Mouse (Mus musculus): ENCODE measurements around the gene Zfp462. TPM values are rescaled to one million over a fixed set of nuclear protein-coding genes. Genes with fewer than 3 reads are reported as not detected.

Gene Zfp462
- polyA plus RNA-seq, 1 experiment from 2014 or later, result 16.3 TPM

DNA sequence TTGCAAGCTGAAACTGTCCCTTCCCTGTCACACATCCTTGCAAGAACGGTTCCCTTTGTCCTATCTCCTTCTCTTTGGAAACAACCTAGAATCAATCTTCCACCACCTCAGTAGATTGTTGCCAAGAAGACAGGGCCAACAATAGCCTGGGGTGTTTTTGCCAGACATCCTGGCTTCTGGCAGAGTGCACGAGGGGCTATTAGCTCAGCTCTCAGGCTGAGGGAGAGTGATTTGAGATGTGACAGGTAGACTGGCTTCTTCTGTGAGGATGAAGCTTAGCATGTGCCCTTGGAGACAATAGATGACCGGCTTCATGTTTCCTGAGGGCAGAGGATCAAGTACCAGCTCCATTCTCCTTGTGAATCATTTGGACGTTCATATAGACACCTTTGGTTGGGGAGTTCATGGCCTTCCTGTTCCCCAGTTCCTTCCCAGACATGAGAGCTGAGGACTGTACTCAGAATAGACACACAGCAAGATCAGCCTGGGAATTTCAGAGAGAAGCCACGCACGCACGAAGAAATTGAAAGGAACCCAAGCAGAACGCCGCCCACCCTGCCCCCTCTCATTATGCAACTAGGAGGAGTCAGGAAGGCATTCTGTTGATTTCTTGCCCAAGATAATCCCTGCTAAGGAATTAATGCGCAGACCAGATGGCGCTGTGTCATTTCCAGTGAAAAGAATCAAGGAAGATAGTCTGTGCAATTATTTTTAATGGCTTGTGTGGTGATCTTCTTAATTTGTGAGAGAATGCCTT, 132.5 kb downstream of the Zfp462 start:
- peak overlapping the region; percentile 82 for H3K27ac ChIP-seq
- peaks cover 25% of the 10 kb centered on the region for H3K4me1 ChIP-seq
- no peak overlapping the region for H3K4me3 ChIP-seq
- H3K36me3 ChIP-seq, result peaks cover 66% of the 10 kb centered on the region
- peak; percentile 57 for ATAC-seq (ENCODE audit: low FRiP score)
- no peak overlapping the region for H3K4me2 ChIP-seq (replicated peaks)
- H3K9ac ChIP-seq, result no peak overlapping the region
- WGBS, result 39% methylated on average over 11 of the region's 11 CpGs
- no peaks in the 10 kb centered on the region for H3K27me3 ChIP-seq
- H3K9me3 ChIP-seq (replicated peaks), result no peaks in the 10 kb centered on the region

- Histone ChIP-seq H3K36me3 (peaks cover 60% of the 10 kb centered on the region), H3K27ac (peak overlapping the region; percentile 82), H3K4me3 (no peak overlapping the region), H3K9ac (no peak overlapping the region), H3K4me2 (replicated peaks) (no peak overlapping the region), H3K9me3 (replicated peaks) (no peaks in the 10 kb centered on the region), H3K4me1 (peaks cover 25% of the 10 kb centered on the region), H3K27me3 (no peaks in the 10 kb centered on the region)
- ATAC-seq (ENCODE audit: low FRiP score), result peak; percentile 39; the same call in 1 of the 2 replicates
- 60% methylated on average over 16 of the region's 16 CpGs for WGBS
These were observed 133.3 kb downstream of the Zfp462 start for GRCm38 (mm10) chr4:55077902-55078716.

- WGBS, result 86% methylated on average over 9 of the region's 9 CpGs
- peak overlapping the region; percentile 48; the same call in 1 of the 2 replicates for H3K27ac ChIP-seq
These were observed 134.2 kb downstream of the Zfp462 start for GRCm38 (mm10) chr4:55079056-55079455.

DNA sequence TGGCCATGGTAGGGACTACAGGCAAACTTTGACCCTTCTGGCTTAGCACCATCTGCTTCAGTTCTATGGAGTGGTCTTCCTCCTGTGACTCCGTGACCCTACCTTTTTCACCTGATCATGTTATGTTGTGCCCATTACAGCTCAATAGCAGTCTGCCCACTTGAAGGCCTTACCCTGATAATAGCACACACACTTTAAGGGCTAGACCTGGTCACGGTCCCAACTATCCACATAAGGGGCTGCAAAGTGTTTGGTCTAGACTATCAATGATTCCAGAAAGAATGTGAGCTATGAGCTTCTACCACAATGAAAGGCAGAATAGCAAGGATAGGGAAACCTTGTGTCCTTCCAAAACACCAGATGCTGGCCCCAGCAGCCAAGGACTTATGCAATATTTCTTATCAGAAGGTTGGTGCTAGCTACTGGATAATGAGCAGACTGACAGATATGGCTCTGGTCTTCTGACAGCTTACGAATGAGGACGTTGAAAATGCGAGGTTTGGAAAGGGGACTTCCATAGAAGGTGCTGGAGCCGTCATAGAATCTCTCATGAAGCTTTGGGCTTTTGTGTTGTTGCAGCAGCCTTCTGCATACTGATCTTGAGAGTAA, 139.3 kb downstream of the Zfp462 start:
- H3K36me3 ChIP-seq, result peaks cover 36% of the 10 kb centered on the region
- 85% methylated on average over 6 of the region's 6 CpGs for WGBS
- H3K4me2 ChIP-seq (replicated peaks), result no peak overlapping the region
- H3K9ac ChIP-seq, result no peak overlapping the region
- no peak overlapping the region for H3K27ac ChIP-seq
- no peaks in the 10 kb centered on the region for H3K27me3 ChIP-seq
- H3K4me1 ChIP-seq, result peaks cover 4% of the 10 kb centered on the region; the same call in 1 of the 2 replicates
- no peak overlapping the region for H3K4me3 ChIP-seq
- ATAC-seq (ENCODE audit: low FRiP score), result peak; percentile 53; the same call in 1 of the 2 replicates
- no peaks in the 10 kb centered on the region for H3K9me3 ChIP-seq (replicated peaks)

More at GRCm38 (mm10) chr4:55079056-55079455, 134.2 kb downstream of the Zfp462 start:
- Histone ChIP-seq H3K9ac (no peak overlapping the region), H3K4me2 (replicated peaks) (no peak overlapping the region), H3K4me3 (no peak overlapping the region), H3K4me1 (peaks cover 25% of the 10 kb centered on the region), H3K9me3 (replicated peaks) (no peaks in the 10 kb centered on the region), H3K36me3 (peaks cover 58% of the 10 kb centered on the region), H3K27me3 (no peaks in the 10 kb centered on the region)
- ATAC-seq (ENCODE audit: low FRiP score), result no peak

- ATAC-seq (ENCODE audit: low FRiP score), result no peak
- H3K4me3 ChIP-seq, result no peak overlapping the region
- no peaks in the 10 kb centered on the region for H3K27me3 ChIP-seq
- H3K4me2 ChIP-seq (replicated peaks), result no peak overlapping the region
- H3K9me3 ChIP-seq (replicated peaks), result no peaks in the 10 kb centered on the region
- H3K36me3 ChIP-seq, result peaks cover 15% of the 10 kb centered on the region
- 93% methylated on average over 3 of the region's 3 CpGs for WGBS
- H3K27ac ChIP-seq, result 0 out of 2 replicates have a peak overlapping the region, but pooled peaks have one; percentile 52
- peaks cover 6% of the 10 kb centered on the region; the same call in 1 of the 2 replicates for H3K4me1 ChIP-seq
- H3K9ac ChIP-seq, result no peak overlapping the region
These were observed 143.3 kb downstream of the Zfp462 start for GRCm38 (mm10) chr4:55088153-55088552.

GRCm38 (mm10) chr4:55088922-55089321, 144.1 kb downstream of the Zfp462 start:
- Histone ChIP-seq H3K9me3 (replicated peaks) (no peaks in the 10 kb centered on the region), H3K36me3 (peaks cover 10% of the 10 kb centered on the region), H3K27me3 (no peaks in the 10 kb centered on the region), H3K4me1 (peaks cover 6% of the 10 kb centered on the region; the same call in 1 of the 2 replicates), H3K27ac (no peak overlapping the region), H3K4me2 (replicated peaks) (no peak overlapping the region), H3K4me3 (no peak overlapping the region), H3K9ac (no peak overlapping the region)
- 43% methylated on average over 6 of the region's 6 CpGs for WGBS
- no peak for ATAC-seq (ENCODE audit: low FRiP score)

- Histone ChIP-seq H3K4me3 (no peak overlapping the region), H3K27me3 (no peaks in the 10 kb centered on the region), H3K36me3 (no peaks in the 10 kb centered on the region), H3K4me2 (replicated peaks) (no peak overlapping the region), H3K9me3 (replicated peaks) (no peaks in the 10 kb centered on the region), H3K9ac (no peak overlapping the region), H3K4me1 (peaks cover 3% of the 10 kb centered on the region; the same call in 1 of the 2 replicates), H3K27ac (no peak overlapping the region)
- 38% methylated on average over 2 of the region's 2 CpGs for WGBS
- no peak for ATAC-seq (ENCODE audit: low FRiP score)
These were observed 152.3 kb downstream of the Zfp462 start for GRCm38 (mm10) chr4:55097157-55097556.

- no peak overlapping the region for H3K4me3 ChIP-seq
- H3K27me3 ChIP-seq, result no peaks in the 10 kb centered on the region
- H3K27ac ChIP-seq, result no peak overlapping the region
- H3K9ac ChIP-seq, result no peak overlapping the region
- no peak overlapping the region for H3K4me2 ChIP-seq (replicated peaks)
- H3K9me3 ChIP-seq (replicated peaks), result no peaks in the 10 kb centered on the region
- no peak for ATAC-seq (ENCODE audit: low FRiP score)
- no peaks in the 10 kb centered on the region for H3K36me3 ChIP-seq
- WGBS, result 50% methylated on average over 6 of the region's 6 CpGs
- peaks cover 3% of the 10 kb centered on the region; the same call in 1 of the 2 replicates for H3K4me1 ChIP-seq
These were observed 153.5 kb downstream of the Zfp462 start for GRCm38 (mm10) chr4:55098366-55098765.

GRCm38 (mm10) chr4:55100851-55101250, 156.0 kb downstream of the Zfp462 start:
- no peak for ATAC-seq (ENCODE audit: low FRiP score)
- Histone ChIP-seq H3K4me1 (peaks cover 3% of the 10 kb centered on the region; the same call in 1 of the 2 replicates), H3K36me3 (no peaks in the 10 kb centered on the region), H3K4me3 (no peak overlapping the region), H3K4me2 (replicated peaks) (no peak overlapping the region), H3K9me3 (replicated peaks) (no peaks in the 10 kb centered on the region), H3K27ac (no peak overlapping the region), H3K9ac (no peak overlapping the region), H3K27me3 (no peaks in the 10 kb centered on the region)
- WGBS, result 80% methylated on average over 2 of the region's 2 CpGs

GRCm38 (mm10) chr4:55101601-55102000, 156.8 kb downstream of the Zfp462 start:
- Histone ChIP-seq H3K9ac (no peak overlapping the region), H3K27ac (no peak overlapping the region), H3K36me3 (no peaks in the 10 kb centered on the region), H3K9me3 (replicated peaks) (no peaks in the 10 kb centered on the region), H3K4me1 (peaks cover 3% of the 10 kb centered on the region; the same call in 1 of the 2 replicates), H3K4me2 (replicated peaks) (no peak overlapping the region), H3K4me3 (no peak overlapping the region), H3K27me3 (no peaks in the 10 kb centered on the region)
- 92% methylated on average over 9 of the region's 9 CpGs for WGBS
- no peak for ATAC-seq (ENCODE audit: low FRiP score)

GRCm38 (mm10) chr4:55102382-55102781, 157.5 kb downstream of the Zfp462 start:
- H3K9me3 ChIP-seq (replicated peaks), result no peaks in the 10 kb centered on the region
- ATAC-seq (ENCODE audit: low FRiP score), result no peak
- H3K4me3 ChIP-seq, result no peak overlapping the region
- H3K9ac ChIP-seq, result no peak overlapping the region
- 89% methylated on average over 3 of the region's 3 CpGs for WGBS
- no peak overlapping the region for H3K4me2 ChIP-seq (replicated peaks)
- no peak overlapping the region for H3K27ac ChIP-seq
- H3K36me3 ChIP-seq, result no peaks in the 10 kb centered on the region
- 0 out of 2 replicates have a peak, but pooled peaks cover under 1% of the 10 kb centered on the region for H3K4me1 ChIP-seq
- no peaks in the 10 kb centered on the region for H3K27me3 ChIP-seq

GRCm38 (mm10) chr4:55103575-55103974, 158.7 kb downstream of the Zfp462 start:
- 74% methylated on average over 3 of the region's 3 CpGs for WGBS
- Histone ChIP-seq H3K27ac (no peak overlapping the region), H3K36me3 (no peaks in the 10 kb centered on the region), H3K4me2 (replicated peaks) (no peak overlapping the region), H3K9ac (no peak overlapping the region), H3K9me3 (replicated peaks) (no peaks in the 10 kb centered on the region), H3K4me1 (no peaks in the 10 kb centered on the region), H3K27me3 (no peaks in the 10 kb centered on the region), H3K4me3 (no peak overlapping the region)
- no peak for ATAC-seq (ENCODE audit: low FRiP score)

Measured in hindbrain, embryonic 12.5 days (tissue).